Mouse (Mus musculus): ENCODE measurements around the gene Cxcl12. TPM values are rescaled to one million over a fixed set of nuclear protein-coding genes. Genes with fewer than 3 reads are reported as not detected.

Cxcl12 gene
- polyA plus RNA-seq (2015; fragmentation: Illumina TruSeq; extraction: RNeasy Lipid Tissue Mini Kit (QIAGEN cat#74804); ENCODE audit: low read depth, low replicate concordance): 49.6 TPM

GRCm38 (mm10) chr6:117168321-117169011, at the start of gene Cxcl12:
Gene Cxcl12, plus strand, starts transcription at chr6:117168535.

